Mouse (Mus musculus): Measurements from ENCODE around the gene Zfp688. TPM values are rescaled to one million over a fixed set of nuclear protein-coding genes. Genes with fewer than 3 reads are reported as not detected.
"Not testable (repeated sequence)": the region's sequence is repeated elsewhere in the genome, so short reads cannot be mapped to it uniquely, and the experiment has no call there.

The Zfp688 gene
- polyA plus RNA-seq, 1 experiment from 2014 or later = 33.7 TPM

- Histone ChIP-seq H3K9me3 (ENCODE audit: control insufficient read depth, low read length) (no peaks in the 10 kb centered on the region), H3K4me1 (ENCODE audit: control insufficient read depth, insufficient read depth, low read length) (no peaks in the 10 kb centered on the region; the same call in 1 of the 2 replicates), H3K27me3 (ENCODE audit: control insufficient read depth, insufficient read depth, low read length) (no peaks in the 10 kb centered on the region), H3K36me3 (ENCODE audit: control insufficient read depth, insufficient read depth, low read length) (no peaks in the 10 kb centered on the region), H3K4me3 (ENCODE audit: low read depth, low read length) (no peak overlapping the region), H3K4me2 (ENCODE audit: low read depth, severe bottlenecking) (no peak overlapping the region), H3K27ac (replicated peaks; ENCODE audit: low read depth, low read length) (no peak overlapping the region), H3K9ac (ENCODE audit: low read length) (no peak overlapping the region)
- WGBS = 73% methylated on average over 3 of the region's 3 CpGs
- DNase-seq (ENCODE audit: low spot score) (no peak), ATAC-seq (ENCODE audit: insufficient number of reproducible peaks, low FRiP score, low TSS enrichment, low read depth) (no peak)
These were observed 4.5 kb upstream of the Zfp688 start for GRCm38 (mm10) chr7:127426354-127426753.

GRCm38 (mm10) chr7:127425911-127426310, 4.0 kb upstream of the Zfp688 start:
- no peak overlapping the region for H3K4me2 ChIP-seq (ENCODE audit: low read depth, severe bottlenecking)
- H3K27me3 ChIP-seq (ENCODE audit: control insufficient read depth, insufficient read depth, low read length) = no peaks in the 10 kb centered on the region
- DNase-seq (ENCODE audit: low spot score) = no peak
- H3K4me3 ChIP-seq (ENCODE audit: low read depth, low read length) = no peak overlapping the region
- no peaks in the 10 kb centered on the region for H3K36me3 ChIP-seq (ENCODE audit: control insufficient read depth, insufficient read depth, low read length)
- H3K27ac ChIP-seq (replicated peaks; ENCODE audit: low read depth, low read length) = no peak overlapping the region
- H3K4me1 ChIP-seq (ENCODE audit: control insufficient read depth, insufficient read depth, low read length) = peaks cover 4% of the 10 kb centered on the region
- no peak overlapping the region for H3K9ac ChIP-seq (ENCODE audit: low read length)
- 81% methylated on average over 2 of the region's 2 CpGs for WGBS
- no peaks in the 10 kb centered on the region for H3K9me3 ChIP-seq (ENCODE audit: control insufficient read depth, low read length)
- ATAC-seq (ENCODE audit: insufficient number of reproducible peaks, low FRiP score, low TSS enrichment, low read depth) = no peak

- Histone ChIP-seq H3K9ac (ENCODE audit: low read length) (no peak overlapping the region), H3K4me2 (ENCODE audit: low read depth, severe bottlenecking) (no peak overlapping the region)
- WGBS = 87% methylated on average over 3 of the region's 3 CpGs
These were observed 3.4 kb upstream of the Zfp688 start for GRCm38 (mm10) chr7:127425291-127425690.

GRCm38 (mm10) chr7:127422247-127422646, 379 bp upstream of the Zfp688 start:
- H3K27me3 ChIP-seq (ENCODE audit: control insufficient read depth, insufficient read depth, low read length) = no peaks in the 10 kb centered on the region
- no peak overlapping the region for H3K27ac ChIP-seq (replicated peaks; ENCODE audit: low read depth, low read length)
- ATAC-seq (ENCODE audit: insufficient number of reproducible peaks, low FRiP score, low TSS enrichment, low read depth) (0 out of 2 replicates have a peak, but pooled peaks have one; percentile 26), DNase-seq (ENCODE audit: low spot score) (no peak)
- H3K4me3 ChIP-seq (ENCODE audit: low read depth, low read length) = peak overlapping the region; percentile 69
- no peaks in the 10 kb centered on the region for H3K36me3 ChIP-seq (ENCODE audit: control insufficient read depth, insufficient read depth, low read length)
- H3K4me2 ChIP-seq (ENCODE audit: low read depth, severe bottlenecking) = peak overlapping the region; percentile 95
- no peaks in the 10 kb centered on the region for H3K9me3 ChIP-seq (ENCODE audit: control insufficient read depth, low read length)
- no peak overlapping the region for H3K9ac ChIP-seq (ENCODE audit: low read length)
- WGBS = 2% methylated on average over 15 of the region's 15 CpGs
- peaks cover 4% of the 10 kb centered on the region for H3K4me1 ChIP-seq (ENCODE audit: control insufficient read depth, insufficient read depth, low read length)

More at GRCm38 (mm10) chr7:127425291-127425690, 3.4 kb upstream of the Zfp688 start:
- H3K4me3 ChIP-seq (ENCODE audit: low read depth, low read length) = no peak overlapping the region
- H3K27me3 ChIP-seq (ENCODE audit: control insufficient read depth, insufficient read depth, low read length) = no peaks in the 10 kb centered on the region
- H3K36me3 ChIP-seq (ENCODE audit: control insufficient read depth, insufficient read depth, low read length) = no peaks in the 10 kb centered on the region
- no peak for ATAC-seq (ENCODE audit: insufficient number of reproducible peaks, low FRiP score, low TSS enrichment, low read depth)
- no peak overlapping the region for H3K27ac ChIP-seq (replicated peaks; ENCODE audit: low read depth, low read length)
- H3K4me1 ChIP-seq (ENCODE audit: control insufficient read depth, insufficient read depth, low read length) = peaks cover 4% of the 10 kb centered on the region
- no peaks in the 10 kb centered on the region for H3K9me3 ChIP-seq (ENCODE audit: control insufficient read depth, low read length)
- no peak for DNase-seq (ENCODE audit: low spot score)

- Histone ChIP-seq H3K27me3 (ENCODE audit: control insufficient read depth, insufficient read depth, low read length) (no peaks in the 10 kb centered on the region), H3K4me3 (ENCODE audit: low read depth, low read length) (no peak overlapping the region), H3K9ac (ENCODE audit: low read length) (no peak overlapping the region), H3K4me1 (ENCODE audit: control insufficient read depth, insufficient read depth, low read length) (no peaks in the 10 kb centered on the region), H3K27ac (replicated peaks; ENCODE audit: low read depth, low read length) (no peak overlapping the region), H3K9me3 (ENCODE audit: control insufficient read depth, low read length) (no peaks in the 10 kb centered on the region), H3K36me3 (ENCODE audit: control insufficient read depth, insufficient read depth, low read length) (no peaks in the 10 kb centered on the region), H3K4me2 (ENCODE audit: low read depth, severe bottlenecking) (no peak overlapping the region)
- WGBS = 69% methylated on average over 2 of the region's 2 CpGs
- no peak for DNase-seq (ENCODE audit: low spot score)
- no peak for ATAC-seq (ENCODE audit: insufficient number of reproducible peaks, low FRiP score, low TSS enrichment, low read depth)
These were observed 10.4 kb downstream of the Zfp688 start for GRCm38 (mm10) chr7:127411418-127411817.

- Histone ChIP-seq H3K4me3 (ENCODE audit: low read depth, low read length) (peak within 1 kb of the TSS; percentile 44), H3K9ac (ENCODE audit: low read length) (peak within 1 kb of the TSS; percentile 74), H3K4me2 (ENCODE audit: low read depth, severe bottlenecking) (peak within 1 kb of the TSS; percentile 84)
- H3K36me3 ChIP-seq (ENCODE audit: control insufficient read depth, insufficient read depth, low read length); H3K27ac ChIP-seq (replicated peaks; ENCODE audit: low read depth, low read length); H3K4me1 ChIP-seq (ENCODE audit: control insufficient read depth, insufficient read depth, low read length); H3K27me3 ChIP-seq (ENCODE audit: control insufficient read depth, insufficient read depth, low read length); H3K9me3 ChIP-seq (ENCODE audit: control insufficient read depth, low read length): not testable (repeated sequence)
- WGBS = 6% methylated on average over 40 of the region's 40 CpGs
- ATAC-seq (ENCODE audit: insufficient number of reproducible peaks, low FRiP score, low TSS enrichment, low read depth) = peak; percentile 81
- DNase-seq (ENCODE audit: low spot score) = peak; percentile 89
These were observed 15.6 kb downstream of the Zfp688 start, which contains the start of gene Zfp764 for GRCm38 (mm10) chr7:127406002-127406987. Gene Zfp764, minus strand, starts transcription at chr7:127406822.

- H3K4me1 ChIP-seq (ENCODE audit: control insufficient read depth, insufficient read depth, low read length); H3K9ac ChIP-seq (ENCODE audit: low read length); DNase-seq (ENCODE audit: low spot score); ATAC-seq (ENCODE audit: insufficient number of reproducible peaks, low FRiP score, low TSS enrichment, low read depth); H3K36me3 ChIP-seq (ENCODE audit: control insufficient read depth, insufficient read depth, low read length); H3K27ac ChIP-seq (replicated peaks; ENCODE audit: low read depth, low read length); H3K27me3 ChIP-seq (ENCODE audit: control insufficient read depth, insufficient read depth, low read length); H3K4me2 ChIP-seq (ENCODE audit: low read depth, severe bottlenecking); H3K4me3 ChIP-seq (ENCODE audit: low read depth, low read length); H3K9me3 ChIP-seq (ENCODE audit: control insufficient read depth, low read length): not testable (repeated sequence)
- 89% methylated on average over 6 of the region's 6 CpGs for WGBS
These were observed 17.8 kb downstream of the Zfp688 start for GRCm38 (mm10) chr7:127404101-127404500.

- 0 out of 2 replicates have a peak, but pooled peaks cover 2% of the 10 kb centered on the region for H3K36me3 ChIP-seq (ENCODE audit: control insufficient read depth, insufficient read depth, low read length)
- WGBS = 41% methylated on average over 2 of the region's 2 CpGs
- no peak for DNase-seq (ENCODE audit: low spot score)
- no peak overlapping the region for H3K9ac ChIP-seq (ENCODE audit: low read length)
- no peaks in the 10 kb centered on the region for H3K27me3 ChIP-seq (ENCODE audit: control insufficient read depth, insufficient read depth, low read length)
- no peak overlapping the region for H3K4me2 ChIP-seq (ENCODE audit: low read depth, severe bottlenecking)
- no peaks in the 10 kb centered on the region; the same call in 1 of the 2 replicates for H3K9me3 ChIP-seq (ENCODE audit: control insufficient read depth, low read length)
- no peak overlapping the region for H3K4me3 ChIP-seq (ENCODE audit: low read depth, low read length)
- no peak for ATAC-seq (ENCODE audit: insufficient number of reproducible peaks, low FRiP score, low TSS enrichment, low read depth)
- H3K27ac ChIP-seq (replicated peaks; ENCODE audit: low read depth, low read length) = no peak overlapping the region
- no peaks in the 10 kb centered on the region for H3K4me1 ChIP-seq (ENCODE audit: control insufficient read depth, insufficient read depth, low read length)
These were observed 18.9 kb downstream of the Zfp688 start for GRCm38 (mm10) chr7:127402980-127403379.

Measured in limb, embryonic 11.5 days (tissue).